Mouse (Mus musculus) neural tube, embryonic 11.5 days (tissue): ENCODE data around the gene Gen1. TPM values are rescaled to one million over a fixed set of nuclear protein-coding genes. Genes with fewer than 3 reads are reported as not detected.

Experiments
- ATAC-seq: fragments of 200-750 bp; cut with Nextera tagmentation; 2 replicates; pipeline ENCODE4 v1.8.0; 2017; ENCODE audit warnings: moderate number of reproducible peaks, mild to moderate bottlenecking, moderate TSS enrichment, moderate library complexity; ENCODE audit not compliant: insufficient read depth, low FRiP score, low TSS enrichment
- DNase-seq: peaks from one replicate; pipeline ENCODE4 v3.0.0-alpha.2; 2015; ENCODE audit warnings: low spot score
- H3K27ac ChIP-seq: fragments of 300-500 bp; sonication (generic); 2 replicates; pipeline ENCODE4 v1.5.1; 2014; ENCODE audit warnings: low read depth, mild to moderate bottlenecking, low read length
- H3K27me3 ChIP-seq: fragments of 300-500 bp; sonication (generic); 2 replicates; pipeline ENCODE4 v1.6.1; 2014; ENCODE audit warnings: mild to moderate bottlenecking, low read length, mixed read lengths; ENCODE audit not compliant: control insufficient read depth, insufficient read depth
- H3K36me3 ChIP-seq: fragments of 300-500 bp; sonication (generic); 2 replicates; pipeline ENCODE4 v1.6.1; 2014; ENCODE audit warnings: mild to moderate bottlenecking, low read length, moderate library complexity, mixed read lengths; ENCODE audit not compliant: control insufficient read depth, insufficient read depth
- H3K4me1 ChIP-seq: fragments of 300-500 bp; sonication (generic); 2 replicates; pipeline ENCODE4 v1.6.1; 2014; ENCODE audit warnings: low read length, mixed read lengths; ENCODE audit not compliant: control insufficient read depth, insufficient read depth
- H3K4me2 ChIP-seq: fragments of 300-500 bp; sonication (generic); 2 replicates; pipeline ENCODE4 v1.6.1; 2014; ENCODE audit warnings: low read depth, mild to moderate bottlenecking, moderate library complexity
- H3K4me3 ChIP-seq: fragments of 300-500 bp; sonication (generic); 2 replicates; pipeline ENCODE4 v1.5.1; 2014; ENCODE audit warnings: low read depth, low read length
- H3K9ac ChIP-seq: fragments of 300-500 bp; sonication (generic); 2 replicates; pipeline ENCODE4 v1.6.1; 2014; ENCODE audit warnings: mild to moderate bottlenecking, low read length
- H3K9me3 ChIP-seq: fragments of 300-500 bp; sonication (generic); 2 replicates; pipeline ENCODE4 v1.6.1; 2016; ENCODE audit warnings: low read length; ENCODE audit not compliant: control insufficient read depth
- WGBS: fragments of 180-500 bp; shearing (Covaris S2); extraction: QIAGEN DNeasy Blood & Tissue Kit; methylation state at CpG from one replicate; pipeline ENCODE4 v1.1.7; 2014; 5-methylcytosine and 5-hydroxymethylcytosine counted together
- polyA plus RNA-seq: library from polyadenylated mRNA; unstranded; fragments of >200 nt; fragmentation: Nextera tagmentation; extraction: Ambion mirVana; gene quantifications from 2 replicates; pipeline ENCODE4 v1.2.1, GENCODE M21; 2014

Gen1 gene
- 12.3 and 14.1 TPM in 2 replicates for polyA plus RNA-seq

GRCm38 (mm10) chr12:11265382-11266281, at the start of gene Gen1, which contains the start of gene Smc6:
Gen1 (minus strand) TSS chr12:11265801.
Smc6 (plus strand) TSS chr12:11265886.
- Histone ChIP-seq H3K27ac (peak within 1 kb of the TSS; percentile 87), H3K4me2 (peak within 1 kb of the TSS; percentile 70), H3K4me3 (peak within 1 kb of the TSS; percentile 88), H3K27me3 (no peaks in the 10 kb centered on the region), H3K9me3 (no peaks in the 10 kb centered on the region), H3K9ac (peak within 1 kb of the TSS; percentile 94), H3K36me3 (no peaks in the 10 kb centered on the region), H3K4me1 (peaks cover 9% of the 10 kb centered on the region)
- WGBS: under 1% methylated on average over 77 of the region's 83 CpGs
- DNase-seq: peak; percentile 98
- ATAC-seq: peak; percentile 99

DNA sequence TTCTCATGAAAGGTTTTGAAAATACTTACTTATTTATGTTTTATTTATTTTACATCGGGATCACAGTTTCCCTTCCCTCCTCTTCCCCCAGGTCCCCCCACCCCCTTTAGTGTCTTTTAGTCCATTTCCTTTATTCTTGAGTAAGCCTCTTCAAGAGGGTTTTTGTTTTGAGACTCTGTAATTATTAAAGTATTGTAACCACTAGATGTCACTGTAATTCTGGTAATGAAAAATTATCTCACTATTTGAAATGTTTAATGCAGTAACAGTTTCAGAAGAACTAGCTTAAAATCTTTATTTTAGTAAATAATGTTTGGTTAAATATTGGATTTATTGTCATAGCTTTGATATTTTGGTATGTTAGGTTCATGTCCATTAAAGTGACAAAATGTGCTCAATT, 48.2 kb upstream of the Gen1 start:
- H3K27me3 ChIP-seq: no peaks in the 10 kb centered on the region
- H3K36me3 ChIP-seq: 0 out of 2 replicates have a peak, but pooled peaks cover 2% of the 10 kb centered on the region
- ATAC-seq: no peak
- H3K27ac ChIP-seq: no peak overlapping the region
- no peaks in the 10 kb centered on the region for H3K4me1 ChIP-seq
- 85% methylated on average over 1 of the region's 1 CpGs for WGBS
- no peak overlapping the region for H3K4me2 ChIP-seq
- no peaks in the 10 kb centered on the region for H3K9me3 ChIP-seq
- DNase-seq: no peak
- H3K9ac ChIP-seq: no peak overlapping the region
- H3K4me3 ChIP-seq: no peak overlapping the region

- H3K4me1 ChIP-seq: no peaks in the 10 kb centered on the region
- no peak overlapping the region for H3K9ac ChIP-seq
- no peaks in the 10 kb centered on the region for H3K27me3 ChIP-seq
- no peak overlapping the region for H3K27ac ChIP-seq
- H3K9me3 ChIP-seq: no peaks in the 10 kb centered on the region
- H3K4me2 ChIP-seq: no peak overlapping the region
- H3K4me3 ChIP-seq: no peak overlapping the region
- DNase-seq (no peak), ATAC-seq (no peak)
- H3K36me3 ChIP-seq: peaks cover 3% of the 10 kb centered on the region; the same call in 1 of the 2 replicates
- WGBS: 100% methylated on average over 2 of the region's 2 CpGs
Measured at GRCm38 (mm10) chr12:11311106-11311505, 45.5 kb upstream of the Gen1 start.

- Histone ChIP-seq H3K9ac (no peak overlapping the region), H3K27me3 (no peaks in the 10 kb centered on the region), H3K27ac (no peak overlapping the region), H3K36me3 (peaks cover 5% of the 10 kb centered on the region; the same call in 1 of the 2 replicates), H3K4me3 (no peak overlapping the region), H3K4me2 (no peak overlapping the region), H3K4me1 (no peaks in the 10 kb centered on the region), H3K9me3 (no peaks in the 10 kb centered on the region)
- 93% methylated on average over 8 of the region's 8 CpGs for WGBS
- ATAC-seq: no peak
- DNase-seq: no peak
Measured at GRCm38 (mm10) chr12:11306753-11307645, 41.4 kb upstream of the Gen1 start.

GRCm38 (mm10) chr12:11300858-11301257, 35.3 kb upstream of the Gen1 start:
- Histone ChIP-seq H3K4me1 (no peaks in the 10 kb centered on the region), H3K9me3 (no peaks in the 10 kb centered on the region), H3K4me3 (no peak overlapping the region), H3K4me2 (no peak overlapping the region), H3K9ac (no peak overlapping the region), H3K27ac (no peak overlapping the region), H3K27me3 (no peaks in the 10 kb centered on the region), H3K36me3 (peaks cover 4% of the 10 kb centered on the region; the same call in 1 of the 2 replicates)
- DNase-seq: no peak
- 90% methylated on average over 1 of the region's 1 CpGs for WGBS
- no peak for ATAC-seq

DNA sequence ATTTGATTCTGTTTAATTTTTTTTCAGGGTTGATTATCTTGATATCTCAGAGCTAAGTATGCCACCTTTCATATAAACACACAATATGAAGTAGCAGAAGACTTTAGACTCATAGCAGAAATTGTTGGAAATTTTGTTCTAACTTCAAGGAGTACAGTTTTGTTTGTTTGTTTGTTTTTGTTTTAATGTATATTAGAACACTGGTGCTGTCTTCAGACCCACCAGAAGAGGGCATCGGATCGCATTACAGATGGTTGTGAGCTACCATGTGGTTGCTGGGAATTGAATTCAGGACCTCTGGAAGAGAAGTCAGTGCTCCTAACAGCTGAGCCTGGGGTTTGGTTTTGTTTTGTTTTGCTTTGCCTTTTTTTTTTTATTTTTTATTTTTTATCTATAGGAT, 20.8 kb upstream of the Gen1 start:
- H3K4me1 ChIP-seq: no peaks in the 10 kb centered on the region
- peaks cover 5% of the 10 kb centered on the region for H3K36me3 ChIP-seq
- ATAC-seq (no peak), DNase-seq (no peak)
- H3K4me2 ChIP-seq: no peak overlapping the region
- H3K9ac ChIP-seq: no peak overlapping the region
- WGBS: 95% methylated on average over 2 of the region's 2 CpGs
- no peak overlapping the region for H3K27ac ChIP-seq
- no peak overlapping the region for H3K4me3 ChIP-seq
- H3K27me3 ChIP-seq: no peaks in the 10 kb centered on the region
- no peaks in the 10 kb centered on the region for H3K9me3 ChIP-seq

GRCm38 (mm10) chr12:11281584-11281983, 16.0 kb upstream of the Gen1 start:
- DNase-seq: no peak
- WGBS: 90% methylated on average over 2 of the region's 2 CpGs
- no peak overlapping the region for H3K4me3 ChIP-seq
- no peak overlapping the region for H3K27ac ChIP-seq
- H3K9ac ChIP-seq: no peak overlapping the region
- H3K36me3 ChIP-seq: peaks cover 9% of the 10 kb centered on the region
- H3K4me1 ChIP-seq: no peaks in the 10 kb centered on the region
- no peak for ATAC-seq
- no peak overlapping the region for H3K4me2 ChIP-seq
- no peaks in the 10 kb centered on the region for H3K9me3 ChIP-seq
- no peaks in the 10 kb centered on the region for H3K27me3 ChIP-seq

DNA sequence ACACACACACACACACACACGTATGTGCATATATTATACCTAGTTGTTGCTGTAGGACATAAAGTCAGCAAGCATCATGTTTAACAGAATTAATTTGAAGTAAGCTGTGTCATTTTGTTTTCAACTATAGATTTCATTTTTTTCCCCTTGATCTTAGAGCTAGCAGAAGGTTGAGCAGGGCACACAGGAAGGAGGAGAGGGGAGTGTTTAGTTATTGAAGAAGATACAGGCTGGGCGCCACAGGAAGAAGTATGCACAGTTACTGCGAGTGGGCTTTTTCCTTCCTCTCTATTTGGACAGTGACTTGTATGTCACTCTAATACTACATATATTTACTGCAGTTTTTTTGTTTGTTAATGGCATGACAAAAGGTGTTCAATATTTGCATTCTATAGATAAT, 14.3 kb upstream of the Gen1 start:
- H3K9me3 ChIP-seq: no peaks in the 10 kb centered on the region
- no peak overlapping the region for H3K27ac ChIP-seq
- DNase-seq: no peak
- no peak overlapping the region for H3K4me3 ChIP-seq
- H3K36me3 ChIP-seq: 0 out of 2 replicates have a peak, but pooled peaks cover 5% of the 10 kb centered on the region
- no peak overlapping the region for H3K4me2 ChIP-seq
- no peak for ATAC-seq
- no peak overlapping the region for H3K9ac ChIP-seq
- WGBS: 91% methylated on average over 3 of the region's 3 CpGs
- no peaks in the 10 kb centered on the region for H3K27me3 ChIP-seq
- H3K4me1 ChIP-seq: no peaks in the 10 kb centered on the region
